Mouse (Mus musculus): ENCODE data around the gene Arpp19.

Gene Arpp19

GRCm38 (mm10) chr9:75037451-75038356 is at the start of gene Arpp19:
Arpp19 (plus strand) TSS chr9:75037614.
- peak; percentile 65 for DNase-seq (ENCODE audit: low spot score)

DNA sequence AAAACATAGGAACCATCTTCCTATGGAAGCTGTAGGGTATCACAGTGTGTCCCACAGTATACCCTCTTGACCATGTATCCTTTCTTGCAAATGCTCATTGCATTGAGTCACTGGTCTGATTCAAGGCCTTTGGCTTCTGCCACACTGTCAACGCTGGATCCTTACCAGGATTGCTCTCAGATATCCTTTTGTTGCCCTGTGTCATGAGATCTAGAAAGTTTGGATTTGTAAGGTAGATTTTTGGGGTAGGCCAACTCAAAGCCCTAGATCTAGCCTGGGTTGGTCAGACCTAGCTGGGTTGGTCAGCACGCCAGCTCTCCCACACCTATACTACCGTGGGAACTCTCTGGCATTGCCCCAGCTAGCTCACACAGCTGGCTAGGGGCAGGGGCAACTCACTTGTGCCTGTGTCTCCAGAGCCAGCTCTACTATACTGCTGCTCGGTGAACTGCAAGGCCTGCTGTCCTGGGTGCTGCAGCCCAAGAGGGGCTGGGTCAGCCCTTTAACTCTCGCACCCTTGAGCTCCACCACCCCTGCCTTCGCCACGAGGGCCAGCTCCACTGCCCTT is 48.4 kb upstream of the Arpp19 start:
- no peak for DNase-seq (ENCODE audit: low spot score)

DNA sequence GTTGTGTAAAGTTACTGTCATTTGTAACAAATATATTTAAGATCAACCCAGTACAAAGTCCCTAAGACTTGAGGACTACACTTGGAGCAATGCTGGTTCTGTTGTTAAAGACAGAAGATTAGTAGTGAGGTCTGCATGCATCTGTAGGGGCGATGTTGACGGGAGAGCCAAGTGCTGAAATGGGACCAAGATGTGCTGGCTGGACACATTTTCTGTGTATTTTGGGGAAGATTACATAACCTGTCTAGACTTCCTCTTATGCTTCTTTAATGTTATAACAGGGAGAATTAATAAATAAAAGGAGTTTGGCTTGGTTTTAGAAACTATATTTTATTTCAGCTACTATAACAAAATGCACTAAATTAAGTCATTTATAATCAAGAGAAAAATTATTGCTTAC is 47.4 kb upstream of the Arpp19 start:
- no peak for DNase-seq (ENCODE audit: low spot score)

DNA sequence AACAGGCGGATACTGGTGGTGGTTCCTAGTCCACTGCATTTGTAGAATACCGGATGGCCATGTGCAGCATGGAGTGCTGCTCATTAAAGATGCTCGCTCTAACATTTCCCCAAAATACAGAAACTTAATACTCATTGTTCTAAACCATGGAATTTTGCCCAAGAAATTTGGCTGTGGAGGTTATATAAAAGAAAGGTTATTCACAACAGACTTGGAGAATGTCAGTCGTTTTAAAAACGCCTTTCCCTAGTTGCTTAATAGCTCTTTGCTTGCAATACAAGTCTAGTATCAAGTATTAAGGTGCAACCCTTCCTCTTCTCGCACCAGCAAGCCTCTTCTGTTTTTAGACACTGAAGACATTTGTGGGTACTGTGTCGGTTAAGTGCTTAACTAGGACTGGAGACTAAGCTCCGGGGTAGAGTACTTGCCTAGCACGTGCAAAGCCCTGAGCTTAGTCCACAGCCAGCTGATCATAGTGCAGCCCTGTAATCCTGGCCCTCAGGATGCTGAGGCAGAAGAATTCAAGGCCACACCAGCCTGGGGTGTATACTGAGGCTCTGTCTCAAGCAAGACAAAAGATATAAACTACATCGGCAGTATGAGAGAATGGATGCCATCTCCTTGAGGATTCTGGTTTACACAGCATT is 42.7 kb upstream of the Arpp19 start:
- no peak for DNase-seq (ENCODE audit: low spot score)

DNA sequence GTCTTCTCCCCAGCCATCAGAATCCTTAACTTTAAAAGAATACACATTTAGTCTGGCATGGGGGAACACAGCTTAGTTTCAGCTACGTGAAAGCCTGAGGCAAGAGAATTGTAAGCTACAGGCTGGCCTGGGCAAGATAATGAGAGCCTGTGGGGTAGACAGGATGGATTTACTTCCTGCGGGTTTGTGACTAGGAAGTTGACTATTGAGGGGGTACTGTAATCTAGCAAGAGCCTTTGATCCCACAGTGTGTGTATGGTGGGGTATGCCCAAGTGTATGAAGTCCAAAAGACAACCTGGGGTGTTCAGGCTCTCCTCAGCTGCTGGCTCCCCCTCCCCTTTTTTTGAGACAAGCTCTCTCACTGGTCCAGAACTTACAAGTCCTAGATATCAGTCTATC is 41.1 kb upstream of the Arpp19 start:
- no peak for DNase-seq (ENCODE audit: low spot score)

GRCm38 (mm10) chr9:74997976-74998375 is 39.4 kb upstream of the Arpp19 start:
- no peak for DNase-seq (ENCODE audit: low spot score)

DNA sequence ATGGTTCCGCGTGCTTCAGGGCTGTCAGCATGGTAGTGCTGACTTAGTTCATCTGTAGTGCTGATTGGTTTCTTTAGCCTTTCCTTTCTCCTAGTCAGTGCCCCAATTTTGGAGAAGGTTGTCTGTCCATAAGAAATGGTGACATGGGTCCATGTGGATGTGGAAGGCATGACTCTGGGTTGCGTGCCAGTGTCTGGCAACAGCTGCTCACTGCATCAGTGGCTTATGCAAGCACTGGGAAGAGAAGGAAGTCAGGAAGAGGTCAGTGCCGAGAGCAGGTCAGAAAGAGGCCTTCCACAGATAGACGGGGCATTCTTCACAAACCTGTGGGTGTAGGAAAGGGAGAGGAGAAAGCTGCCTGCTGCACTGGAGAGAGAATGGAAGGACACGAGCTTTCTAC is 36.4 kb upstream of the Arpp19 start:
- DNase-seq (ENCODE audit: low spot score), result no peak

GRCm38 (mm10) chr9:75001611-75002204 is 35.7 kb upstream of the Arpp19 start:
- DNase-seq (ENCODE audit: low spot score), result no peak

GRCm38 (mm10) chr9:75002262-75002661 is 35.2 kb upstream of the Arpp19 start:
- DNase-seq (ENCODE audit: low spot score), result no peak

DNA sequence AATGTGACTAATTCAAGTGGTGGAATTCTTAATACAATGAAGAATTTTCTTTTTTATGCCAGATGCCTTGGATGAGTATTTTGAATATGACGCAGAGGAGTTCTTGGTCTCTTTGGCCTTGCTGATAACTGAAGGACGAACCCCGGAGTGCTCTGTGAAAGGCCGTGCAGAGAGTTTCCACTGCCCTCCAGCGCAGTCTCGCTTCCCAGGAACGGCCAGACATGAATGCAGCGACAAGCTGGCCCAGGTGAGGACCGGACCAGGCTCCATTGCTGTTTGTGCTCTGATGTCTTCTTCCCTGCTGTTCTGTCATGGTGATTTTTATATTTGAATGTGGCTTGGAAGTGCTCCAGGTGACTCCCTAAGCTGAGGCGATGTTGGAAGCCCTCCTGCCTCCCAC is 33.2 kb upstream of the Arpp19 start:
- no peak for DNase-seq (ENCODE audit: low spot score)

DNA sequence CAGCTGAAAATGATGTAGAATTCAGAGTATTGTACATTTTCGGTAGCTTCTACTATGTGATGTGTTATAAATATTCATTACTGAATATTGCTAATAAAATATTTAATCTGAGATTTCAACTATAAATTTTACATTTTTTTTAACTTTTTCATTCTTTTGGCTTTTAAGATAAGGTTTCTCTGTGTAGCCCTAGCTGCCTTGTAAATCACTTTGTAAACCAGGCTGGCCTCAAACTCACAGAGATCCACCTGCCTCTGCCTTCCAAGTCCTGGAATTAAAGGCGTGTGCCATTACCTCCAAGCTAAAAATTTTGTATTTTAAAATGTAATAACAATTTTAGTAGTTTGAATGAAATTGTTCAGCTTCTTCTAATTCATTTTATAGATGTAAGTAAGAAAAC is 20.8 kb upstream of the Arpp19 start:
- no peak for DNase-seq (ENCODE audit: low spot score)

DNA sequence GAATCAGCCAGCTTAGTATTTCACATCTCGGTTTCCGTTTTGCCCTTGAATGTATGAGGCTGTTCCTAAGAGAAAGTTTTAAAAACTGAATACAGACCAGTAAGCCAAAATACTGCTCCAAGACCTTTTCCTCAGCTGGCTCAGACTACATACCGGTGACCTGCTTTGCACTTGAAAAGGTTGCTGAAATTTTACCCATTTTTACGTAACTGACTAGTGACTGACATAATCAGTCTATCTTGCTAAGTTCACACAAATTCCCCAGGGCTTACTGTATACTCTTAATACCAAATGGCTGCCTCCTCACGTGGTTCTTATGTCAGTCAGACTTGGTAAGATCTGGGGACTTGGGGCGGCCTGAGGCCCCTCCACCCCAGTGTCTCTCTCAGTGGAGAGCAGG is 18.2 kb upstream of the Arpp19 start:
- no peak for DNase-seq (ENCODE audit: low spot score)

- no peak for DNase-seq (ENCODE audit: low spot score)
These were observed 17.8 kb upstream of the Arpp19 start for GRCm38 (mm10) chr9:75019592-75019991.

DNA sequence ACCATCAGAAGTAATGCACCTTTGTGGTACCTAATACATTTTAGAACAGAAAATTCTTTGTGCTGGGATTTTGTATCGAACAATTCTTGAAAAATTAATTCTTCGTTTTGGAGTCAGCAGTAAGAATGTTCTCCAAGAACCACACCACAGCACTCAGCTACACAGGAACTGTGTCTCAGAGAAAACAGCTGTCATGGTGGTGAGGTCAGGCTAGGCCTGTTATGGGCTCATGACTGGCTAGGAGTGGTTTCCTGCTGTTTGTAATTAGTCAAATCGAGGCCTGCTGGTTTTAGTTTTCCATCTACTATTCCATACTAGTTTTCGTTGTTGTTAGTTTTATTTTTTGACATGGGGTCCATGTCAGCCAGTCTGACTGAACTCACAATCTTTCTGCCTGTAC is 16.9 kb upstream of the Arpp19 start:
- no peak for DNase-seq (ENCODE audit: low spot score)

DNA sequence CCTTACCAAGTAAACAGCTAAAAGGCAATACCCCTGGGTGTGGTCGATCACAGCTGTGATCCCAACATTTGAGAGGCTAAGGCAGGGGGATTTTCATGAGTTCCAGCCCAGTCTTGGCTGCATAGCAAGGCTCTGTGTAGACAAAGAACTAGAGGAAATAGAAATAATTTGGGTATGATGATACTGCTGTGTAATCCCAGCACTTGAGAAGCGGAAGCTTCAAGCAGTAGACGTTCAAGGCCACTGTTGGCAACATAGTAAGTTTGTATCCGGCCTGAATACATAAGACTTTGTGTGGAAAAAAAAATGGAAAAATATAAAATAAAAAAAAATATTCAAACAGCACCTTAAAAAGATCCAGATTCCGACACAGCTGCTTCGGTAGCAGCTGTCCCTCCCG is 14.9 kb upstream of the Arpp19 start:
- no peak for DNase-seq (ENCODE audit: low spot score)

- DNase-seq (ENCODE audit: low spot score), result no peak
These were observed 14.1 kb upstream of the Arpp19 start for GRCm38 (mm10) chr9:75023150-75023894.

- DNase-seq (ENCODE audit: low spot score), result no peak
These were observed 13.3 kb upstream of the Arpp19 start for GRCm38 (mm10) chr9:75024089-75024488.

DNA sequence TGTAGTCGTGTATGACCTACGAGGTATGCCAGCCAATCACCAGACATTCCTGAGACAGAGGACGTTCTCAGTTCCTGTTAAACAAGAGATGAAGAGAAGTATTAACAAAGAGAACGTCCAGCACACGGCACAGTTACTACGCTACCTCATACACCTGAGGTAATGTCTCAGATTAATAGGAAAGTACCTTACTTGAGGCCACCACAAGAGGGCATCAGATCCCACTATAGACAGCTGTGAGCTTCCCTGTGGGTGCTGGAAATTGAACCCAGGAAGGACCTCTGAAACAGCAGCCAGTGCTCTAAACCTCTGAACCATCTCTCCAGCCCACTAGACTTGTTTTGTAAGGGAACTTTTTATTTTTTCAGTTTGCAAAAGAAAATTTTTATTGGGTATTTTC is 11.7 kb upstream of the Arpp19 start:
- DNase-seq (ENCODE audit: low spot score), result no peak

GRCm38 (mm10) chr9:75032408-75032807 is 5.0 kb upstream of the Arpp19 start:
- no peak for DNase-seq (ENCODE audit: low spot score)

- DNase-seq (ENCODE audit: low spot score), result no peak
These were observed 4.3 kb upstream of the Arpp19 start for GRCm38 (mm10) chr9:75033141-75033540.

- no peak for DNase-seq (ENCODE audit: low spot score)
These were observed 2.7 kb upstream of the Arpp19 start for GRCm38 (mm10) chr9:75034691-75035090.

GRCm38 (mm10) chr9:75035944-75036343 is 1.5 kb upstream of the Arpp19 start:
- DNase-seq (ENCODE audit: low spot score), result no peak

All from urinary bladder, postnatal 25 days (tissue).